Mouse (Mus musculus): ENCODE data around the gene Cdkal1. TPM values are rescaled to one million over a fixed set of nuclear protein-coding genes. Genes with fewer than 3 reads are reported as not detected.

Gene Cdkal1
- polyA plus RNA-seq, 1 experiment from 2014 or later = 28.8 TPM

DNA sequence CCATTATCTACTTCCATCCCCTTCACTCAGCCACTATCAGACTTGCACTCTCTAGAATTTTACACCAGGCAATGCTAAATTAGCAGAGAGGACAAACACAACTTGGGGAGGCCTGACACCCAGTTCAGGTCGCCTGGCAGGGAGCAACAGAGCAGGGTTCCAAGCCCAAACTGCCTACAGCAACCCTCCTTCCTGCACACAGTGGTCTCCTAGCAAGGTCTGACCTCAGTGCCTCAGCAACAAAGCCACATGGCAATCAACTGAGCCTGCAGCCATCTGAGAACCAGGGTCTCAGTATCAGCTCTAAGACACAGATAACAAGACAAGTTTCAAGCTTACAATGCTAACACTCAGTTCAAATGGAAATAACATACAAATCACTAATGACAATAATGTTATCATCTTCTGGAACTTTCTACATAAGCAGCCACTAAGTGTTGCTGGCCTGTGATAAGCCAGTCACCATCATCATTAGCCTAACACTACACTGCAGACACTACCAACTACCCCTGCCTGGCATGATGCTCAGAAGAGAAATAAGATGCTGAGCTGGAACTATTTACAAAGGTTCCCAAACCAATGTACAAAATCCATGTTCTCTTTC, 231.7 kb downstream of the Cdkal1 start:
- H3K27ac ChIP-seq (ENCODE audit: low read length) = no peak overlapping the region
- WGBS = 73% methylated on average over 1 of the region's 1 CpGs
- peaks cover 4% of the 10 kb centered on the region for H3K4me1 ChIP-seq (replicated peaks; ENCODE audit: control insufficient read depth, insufficient read depth, low read length)
- no peak for ATAC-seq
- H3K4me3 ChIP-seq (replicated peaks; ENCODE audit: low read length) = no peak overlapping the region
- no peaks in the 10 kb centered on the region for H3K27me3 ChIP-seq (replicated peaks; ENCODE audit: control insufficient read depth, insufficient read depth, low read length)
- no peak overlapping the region for H3K9ac ChIP-seq (replicated peaks; ENCODE audit: low read depth, low read length)
- no peaks in the 10 kb centered on the region for H3K9me3 ChIP-seq (ENCODE audit: control insufficient read depth, low read length)
- no peak overlapping the region for H3K4me2 ChIP-seq (ENCODE audit: low read length)
- H3K36me3 ChIP-seq (ENCODE audit: control insufficient read depth, insufficient read depth) = no peaks in the 10 kb centered on the region

DNA sequence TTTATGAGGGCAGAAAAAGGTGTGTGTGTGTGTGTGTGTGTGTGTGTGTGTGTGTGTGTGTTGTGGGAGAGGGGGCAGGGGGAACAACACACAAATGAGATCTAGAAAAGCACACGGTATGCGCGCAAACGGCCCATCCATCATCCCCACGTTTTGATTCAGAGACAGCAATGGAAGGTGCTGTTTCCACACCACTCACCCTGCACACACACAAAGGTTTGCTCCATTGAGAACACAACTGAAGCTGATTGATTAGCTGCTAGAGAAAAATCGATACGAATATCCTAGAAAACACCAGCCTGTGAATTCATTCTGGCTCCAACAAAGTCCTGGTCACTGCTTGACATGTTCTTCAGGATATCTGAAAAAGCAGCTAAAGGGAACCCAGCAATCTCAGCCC, 233.6 kb downstream of the Cdkal1 start:
- ATAC-seq = no peak
- Histone ChIP-seq H3K36me3 (ENCODE audit: control insufficient read depth, insufficient read depth) (no peaks in the 10 kb centered on the region), H3K27ac (ENCODE audit: low read length) (no peak overlapping the region), H3K9me3 (ENCODE audit: control insufficient read depth, low read length) (no peaks in the 10 kb centered on the region), H3K9ac (replicated peaks; ENCODE audit: low read depth, low read length) (no peak overlapping the region), H3K4me2 (ENCODE audit: low read length) (no peak overlapping the region), H3K27me3 (replicated peaks; ENCODE audit: control insufficient read depth, insufficient read depth, low read length) (no peaks in the 10 kb centered on the region), H3K4me3 (replicated peaks; ENCODE audit: low read length) (no peak overlapping the region), H3K4me1 (replicated peaks; ENCODE audit: control insufficient read depth, insufficient read depth, low read length) (no peaks in the 10 kb centered on the region)
- WGBS = 82% methylated on average over 7 of the region's 7 CpGs

DNA sequence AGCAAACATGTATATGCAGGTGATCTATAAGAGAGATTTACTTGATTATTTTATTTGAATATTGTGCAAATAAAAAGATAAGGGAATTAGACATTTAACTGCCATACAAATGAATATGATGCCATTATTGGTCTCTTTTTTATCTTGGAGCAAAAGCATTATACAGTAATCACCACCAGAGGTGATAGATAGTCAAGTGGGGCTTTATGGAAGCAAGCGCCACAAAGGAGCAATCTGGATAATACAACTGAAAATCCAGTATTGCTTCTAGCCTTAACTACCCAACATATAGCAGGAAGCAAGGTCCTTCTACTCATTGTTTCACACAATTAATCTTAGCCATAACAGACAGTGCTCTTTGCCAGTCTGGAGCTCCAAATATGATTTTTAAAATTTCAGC, 234.1 kb downstream of the Cdkal1 start:
- no peak for ATAC-seq

DNA sequence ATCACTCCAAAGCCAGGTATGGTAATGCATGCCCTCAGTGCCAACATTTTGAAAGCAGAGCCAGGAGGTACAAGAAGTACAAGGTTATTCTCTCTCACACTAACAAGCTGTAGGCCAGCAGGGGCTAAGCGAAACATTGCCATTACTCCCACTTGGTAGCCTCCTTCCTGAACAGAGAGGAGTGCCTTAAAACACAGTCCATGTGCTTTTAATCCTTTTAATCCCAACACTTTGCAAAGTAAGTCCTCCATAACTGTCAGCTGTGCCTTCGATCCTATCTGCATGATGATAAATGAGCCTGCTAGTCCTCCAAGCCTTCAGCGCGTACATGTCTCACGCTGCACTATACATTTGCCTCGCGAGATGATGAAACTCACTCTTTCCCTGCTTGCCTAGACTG, 234.6 kb downstream of the Cdkal1 start:
- Histone ChIP-seq H3K36me3 (ENCODE audit: control insufficient read depth, insufficient read depth) (no peaks in the 10 kb centered on the region), H3K9ac (replicated peaks; ENCODE audit: low read depth, low read length) (no peak overlapping the region), H3K4me2 (ENCODE audit: low read length) (no peak overlapping the region), H3K27ac (ENCODE audit: low read length) (no peak overlapping the region), H3K9me3 (ENCODE audit: control insufficient read depth, low read length) (no peaks in the 10 kb centered on the region), H3K4me3 (replicated peaks; ENCODE audit: low read length) (no peak overlapping the region), H3K4me1 (replicated peaks; ENCODE audit: control insufficient read depth, insufficient read depth, low read length) (no peaks in the 10 kb centered on the region), H3K27me3 (replicated peaks; ENCODE audit: control insufficient read depth, insufficient read depth, low read length) (no peaks in the 10 kb centered on the region)
- 88% methylated on average over 7 of the region's 7 CpGs for WGBS
- ATAC-seq = no peak

More for the DNA sequence above, 234.1 kb downstream of the Cdkal1 start:
- H3K9me3 ChIP-seq (ENCODE audit: control insufficient read depth, low read length) = no peaks in the 10 kb centered on the region
- H3K4me2 ChIP-seq (ENCODE audit: low read length) = no peak overlapping the region
- H3K4me1 ChIP-seq (replicated peaks; ENCODE audit: control insufficient read depth, insufficient read depth, low read length) = no peaks in the 10 kb centered on the region
- WGBS = 72% methylated on average over 1 of the region's 1 CpGs
- no peak overlapping the region for H3K27ac ChIP-seq (ENCODE audit: low read length)
- no peaks in the 10 kb centered on the region for H3K36me3 ChIP-seq (ENCODE audit: control insufficient read depth, insufficient read depth)
- no peaks in the 10 kb centered on the region for H3K27me3 ChIP-seq (replicated peaks; ENCODE audit: control insufficient read depth, insufficient read depth, low read length)
- H3K4me3 ChIP-seq (replicated peaks; ENCODE audit: low read length) = no peak overlapping the region
- no peak overlapping the region for H3K9ac ChIP-seq (replicated peaks; ENCODE audit: low read depth, low read length)

DNA sequence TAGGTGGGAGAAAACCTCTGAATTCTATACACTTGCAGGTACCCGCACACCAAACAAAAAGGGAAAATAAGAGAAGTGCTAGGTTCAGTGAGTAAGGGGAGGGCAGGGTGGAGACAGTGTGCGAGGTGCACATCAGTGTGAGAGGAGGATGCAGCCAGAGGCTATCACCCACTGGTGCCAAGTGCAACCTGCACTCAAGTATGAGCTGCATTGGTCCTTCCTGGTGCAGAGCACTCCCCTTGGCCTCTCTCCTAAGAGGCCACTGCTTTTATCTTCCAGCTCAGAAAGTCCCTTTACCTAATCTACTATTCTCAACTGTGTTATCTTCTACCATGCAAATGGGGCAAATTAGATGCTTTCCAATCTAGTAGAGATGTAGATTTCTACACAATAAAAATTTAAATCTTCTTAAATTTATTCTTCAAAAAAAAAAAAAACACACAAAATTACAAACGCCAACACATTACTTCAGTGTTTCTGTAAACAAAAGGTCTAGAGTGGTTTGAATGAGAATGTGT, 238.8 kb downstream of the Cdkal1 start:
- H3K4me3 ChIP-seq (replicated peaks; ENCODE audit: low read length) = no peak overlapping the region
- no peaks in the 10 kb centered on the region for H3K9me3 ChIP-seq (ENCODE audit: control insufficient read depth, low read length)
- H3K9ac ChIP-seq (replicated peaks; ENCODE audit: low read depth, low read length) = no peak overlapping the region
- no peaks in the 10 kb centered on the region for H3K36me3 ChIP-seq (ENCODE audit: control insufficient read depth, insufficient read depth)
- no peaks in the 10 kb centered on the region for H3K4me1 ChIP-seq (replicated peaks; ENCODE audit: control insufficient read depth, insufficient read depth, low read length)
- no peak for ATAC-seq
- no peak overlapping the region for H3K27ac ChIP-seq (ENCODE audit: low read length)
- no peak overlapping the region for H3K4me2 ChIP-seq (ENCODE audit: low read length)
- no peaks in the 10 kb centered on the region for H3K27me3 ChIP-seq (replicated peaks; ENCODE audit: control insufficient read depth, insufficient read depth, low read length)
- WGBS = 74% methylated on average over 3 of the region's 3 CpGs

DNA sequence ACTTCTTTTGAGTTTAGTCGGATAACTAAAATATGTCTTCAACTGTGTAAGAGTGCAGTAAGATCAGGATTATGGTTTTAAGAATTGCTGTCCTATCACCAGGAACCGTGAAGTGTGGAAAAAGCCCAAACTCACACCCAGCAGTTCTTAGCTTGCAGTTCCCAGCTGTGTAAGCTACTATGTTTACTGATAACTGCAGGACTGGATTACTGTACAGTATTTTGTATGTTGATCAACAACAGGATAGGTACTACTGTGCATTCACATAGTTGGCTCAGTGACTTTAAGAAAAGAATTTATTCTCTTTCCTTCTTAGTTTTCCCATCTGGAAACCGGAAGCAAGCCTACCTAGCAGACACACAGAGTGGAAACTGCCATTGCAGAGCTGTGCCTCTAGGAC, 239.5 kb downstream of the Cdkal1 start:
- H3K27me3 ChIP-seq (replicated peaks; ENCODE audit: control insufficient read depth, insufficient read depth, low read length) = no peaks in the 10 kb centered on the region
- 87% methylated on average over 3 of the region's 3 CpGs for WGBS
- no peaks in the 10 kb centered on the region for H3K9me3 ChIP-seq (ENCODE audit: control insufficient read depth, low read length)
- H3K27ac ChIP-seq (ENCODE audit: low read length) = no peak overlapping the region
- H3K4me3 ChIP-seq (replicated peaks; ENCODE audit: low read length) = no peak overlapping the region
- no peak overlapping the region for H3K9ac ChIP-seq (replicated peaks; ENCODE audit: low read depth, low read length)
- H3K4me2 ChIP-seq (ENCODE audit: low read length) = no peak overlapping the region
- ATAC-seq = no peak
- no peaks in the 10 kb centered on the region for H3K36me3 ChIP-seq (ENCODE audit: control insufficient read depth, insufficient read depth)
- peaks cover 5% of the 10 kb centered on the region for H3K4me1 ChIP-seq (replicated peaks; ENCODE audit: control insufficient read depth, insufficient read depth, low read length)

DNA sequence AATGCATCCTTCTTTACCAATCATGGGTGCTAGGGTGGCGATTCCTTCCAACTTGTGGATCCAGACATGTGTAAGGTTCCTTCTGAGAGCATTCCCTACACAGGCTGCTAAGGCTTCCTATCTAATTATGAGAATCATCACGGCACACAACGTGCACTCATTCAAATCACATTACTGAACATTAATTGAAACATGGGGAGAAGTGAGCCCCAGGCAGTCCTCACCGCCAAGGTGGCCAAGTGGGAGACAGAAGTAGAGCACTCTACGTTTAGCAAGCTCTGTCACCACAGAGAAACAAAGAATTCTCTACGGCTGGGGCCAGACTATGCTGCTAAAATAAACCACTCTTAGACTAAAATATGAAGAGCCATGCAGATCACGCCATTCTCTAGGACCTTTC, 240.4 kb downstream of the Cdkal1 start:
- Histone ChIP-seq H3K4me2 (ENCODE audit: low read length) (no peak overlapping the region), H3K4me3 (replicated peaks; ENCODE audit: low read length) (no peak overlapping the region), H3K4me1 (replicated peaks; ENCODE audit: control insufficient read depth, insufficient read depth, low read length) (peaks cover 14% of the 10 kb centered on the region), H3K27me3 (replicated peaks; ENCODE audit: control insufficient read depth, insufficient read depth, low read length) (no peaks in the 10 kb centered on the region), H3K27ac (ENCODE audit: low read length) (no peak overlapping the region), H3K36me3 (ENCODE audit: control insufficient read depth, insufficient read depth) (no peaks in the 10 kb centered on the region), H3K9ac (replicated peaks; ENCODE audit: low read depth, low read length) (no peak overlapping the region), H3K9me3 (ENCODE audit: control insufficient read depth, low read length) (no peaks in the 10 kb centered on the region)
- no peak for ATAC-seq
- 73% methylated on average over 7 of the region's 7 CpGs for WGBS

DNA sequence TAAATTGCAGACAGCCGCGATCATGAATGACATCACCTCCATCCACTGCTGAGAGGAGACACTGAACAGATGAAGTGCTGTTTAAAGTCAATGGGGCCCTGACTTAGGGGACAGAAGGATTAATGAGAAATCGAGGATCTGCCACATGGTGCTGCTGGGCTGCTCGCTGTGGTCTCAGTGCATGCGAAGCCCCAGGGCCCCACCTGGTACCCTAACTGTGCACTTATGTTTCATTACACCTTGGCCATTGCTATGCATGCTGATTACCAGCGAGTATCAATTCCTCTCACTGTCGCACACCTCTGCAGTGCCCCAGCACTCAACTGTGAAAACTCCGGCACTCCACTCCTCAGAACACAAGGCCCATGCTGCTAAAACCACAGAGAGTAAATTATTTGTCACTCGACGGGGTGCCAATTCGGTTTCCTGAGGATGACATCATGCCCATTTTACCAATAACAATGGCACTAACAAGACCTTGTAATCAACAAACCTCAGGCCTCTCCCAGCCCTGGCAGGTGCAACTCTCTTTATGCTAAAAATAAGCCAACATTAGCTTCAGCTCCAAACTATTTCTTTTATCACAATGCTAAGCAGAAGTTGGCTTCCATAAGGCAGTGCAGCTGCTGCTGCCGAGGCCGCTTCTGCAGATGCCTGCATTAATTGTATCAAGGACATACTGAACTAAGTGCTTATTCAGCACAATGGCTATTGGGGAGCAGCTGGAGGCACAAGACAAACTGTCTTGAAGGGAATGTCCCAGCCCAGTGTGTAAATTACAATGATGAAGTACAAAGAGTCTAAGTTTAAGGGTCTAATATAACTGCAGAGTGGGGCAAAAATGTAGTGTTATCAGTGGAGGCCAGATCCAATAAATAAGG, 245.2 kb downstream of the Cdkal1 start:
- Histone ChIP-seq H3K9me3 (ENCODE audit: control insufficient read depth, low read length) (no peaks in the 10 kb centered on the region), H3K27ac (ENCODE audit: low read length) (peak overlapping the region; percentile 90), H3K4me2 (ENCODE audit: low read length) (peak overlapping the region; percentile 8; the same call in 1 of the 2 replicates), H3K27me3 (replicated peaks; ENCODE audit: control insufficient read depth, insufficient read depth, low read length) (no peaks in the 10 kb centered on the region), H3K4me1 (replicated peaks; ENCODE audit: control insufficient read depth, insufficient read depth, low read length) (peaks cover 29% of the 10 kb centered on the region), H3K36me3 (ENCODE audit: control insufficient read depth, insufficient read depth) (no peaks in the 10 kb centered on the region), H3K4me3 (replicated peaks; ENCODE audit: low read length) (no peak overlapping the region), H3K9ac (replicated peaks; ENCODE audit: low read depth, low read length) (0 out of 2 replicates have a peak overlapping the region, but pooled peaks have one; percentile 3)
- WGBS = 8% methylated on average over 13 of the region's 13 CpGs
- peak; percentile 88 for ATAC-seq

DNA sequence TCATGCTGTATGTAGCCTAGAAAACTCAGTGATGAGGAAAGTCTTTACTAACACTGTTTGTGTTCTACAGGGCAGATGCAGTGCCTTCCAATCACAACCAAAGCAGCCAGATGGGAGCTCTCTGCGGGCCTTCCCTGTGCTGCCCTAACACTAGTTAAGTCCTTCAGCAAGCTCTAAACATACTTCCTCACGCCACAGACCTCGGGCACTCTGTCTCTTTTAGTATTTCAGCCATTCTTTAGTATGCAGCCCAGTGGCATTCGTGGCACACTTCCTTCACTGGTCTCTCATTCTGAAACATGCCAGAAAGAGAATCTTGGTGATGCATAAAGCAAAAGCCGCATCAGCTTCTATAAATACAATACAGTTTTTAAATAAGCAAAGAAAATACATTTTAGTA, 246.0 kb downstream of the Cdkal1 start:
- no peak overlapping the region for H3K4me2 ChIP-seq (ENCODE audit: low read length)
- H3K9ac ChIP-seq (replicated peaks; ENCODE audit: low read depth, low read length) = 0 out of 2 replicates have a peak overlapping the region, but pooled peaks have one; percentile 26
- H3K4me1 ChIP-seq (replicated peaks; ENCODE audit: control insufficient read depth, insufficient read depth, low read length) = peaks cover 29% of the 10 kb centered on the region
- WGBS = 24% methylated on average over 5 of the region's 5 CpGs
- H3K4me3 ChIP-seq (replicated peaks; ENCODE audit: low read length) = no peak overlapping the region
- H3K36me3 ChIP-seq (ENCODE audit: control insufficient read depth, insufficient read depth) = no peaks in the 10 kb centered on the region
- no peaks in the 10 kb centered on the region for H3K27me3 ChIP-seq (replicated peaks; ENCODE audit: control insufficient read depth, insufficient read depth, low read length)
- H3K27ac ChIP-seq (ENCODE audit: low read length) = peak overlapping the region; percentile 90
- peak; percentile 17; the same call in 1 of the 2 replicates for ATAC-seq
- no peaks in the 10 kb centered on the region for H3K9me3 ChIP-seq (ENCODE audit: control insufficient read depth, low read length)
